Mouse (Mus musculus) liver, postnatal 0 days (tissue): ENCODE results near the gene Itk.

ENCODE experiments used
- CTCF ChIP-seq: sonication (generic); IDR thresholded peaks from 2 replicates; pipeline ENCODE4 v1.5.1; 2016; ENCODE audit warnings: antibody characterized with exemption, low read depth
- EP300 ChIP-seq: IDR thresholded peaks from 2 replicates; pipeline ENCODE4 v1.6.1; 2016; ENCODE audit warnings: antibody characterized with exemption, low read depth, mild to moderate bottlenecking

- TF ChIP-seq EP300 (no peak), CTCF (no peak)
Observed at GRCm38 (mm10) chr11:46371250-46371649, 18.1 kb downstream of the Itk start.
